10 mouse cellular contexts compared by ENCODE assay signal in the genomic region with DNA sequence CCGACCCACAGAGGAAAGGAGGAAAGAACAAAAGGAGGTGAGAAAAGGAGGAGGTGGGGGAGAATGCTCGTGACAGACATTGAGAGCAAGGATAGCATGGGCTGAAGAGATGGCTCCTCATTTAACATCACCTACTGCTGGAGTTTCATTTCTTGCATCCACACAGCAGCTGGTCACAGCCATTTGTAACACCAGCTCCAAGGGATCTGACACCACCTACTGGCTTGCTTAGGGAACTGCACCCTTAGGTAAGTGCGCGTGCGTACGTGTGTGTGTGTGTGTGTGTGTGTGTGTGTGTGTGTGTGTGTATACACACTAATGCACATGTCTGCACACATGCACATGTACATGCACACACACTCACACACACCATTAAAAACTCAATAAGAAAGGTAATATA. TPM values are rescaled to one million over a fixed set of nuclear protein-coding genes. Genes with fewer than 3 reads are reported as not detected.
DNase-seq lines count a peak whose midpoint lies in the region; ATAC-seq and TF ChIP-seq lines count a peak whose summit lies in the region.
"Had no signal": no experiment of that assay in that cellular context is flagged by ENCODE, and none has a peak within 500 bp of the region (broad histone marks: within the 10 kb centered on the region; RNA-seq: fewer than 3 reads in every experiment).

No protein-coding gene starts in this region.

- no peak for ATAC-seq in liver, embryonic 12.5 days
- ATAC-seq: forebrain, embryonic 13.5 days had no signal

- WGBS in liver, embryonic 12.5 days (ENCODE audit: insufficient replicate concordance): 63% methylated on average over 6 of the region's 6 CpGs

- H3K4me1 ChIP-seq in liver, embryonic 12.5 days: 0 out of 2 replicates have a peak, but pooled peaks cover 3% of the 10 kb centered on the region
- H3K4me1 ChIP-seq in ES-E14 (ENCODE audit: control insufficient read depth in 2 of 2, insufficient read depth in 2 of 2, low read length in 2 of 2, poor library complexity in 1 of 2): no peaks in the 10 kb centered on the region
- H3K4me1 ChIP-seq in cortical plate, adult 2 months (ENCODE audit: control insufficient read depth, insufficient read depth, low read length): no peaks in the 10 kb centered on the region
- H3K4me1 ChIP-seq: hindbrain, embryonic 10.5 days had no signal

- peak; percentile 24 for DNase-seq in liver
- peak; percentile 42 for DNase-seq in ES-E14 (ENCODE audit: low read depth, low spot score)
- peak; percentile 25 for DNase-seq in retina, embryonic 14.5 days (ENCODE audit: low spot score)
- DNase-seq in right cerebral cortex, postnatal 36 days (ENCODE audit: low spot score in 2 of 2): no peak
- no peak for DNase-seq in gastrocnemius, postnatal 25 days

- no peak overlapping the region for H3K27ac ChIP-seq in liver, embryonic 12.5 days
- H3K27ac ChIP-seq in ES-E14 (ENCODE audit: insufficient read depth, low read depth, low read length, poor library complexity, severe bottlenecking): no peak overlapping the region
- H3K27ac ChIP-seq in cortical plate, adult 2 months (ENCODE audit: insufficient read depth, low read length): no peak overlapping the region
- H3K27ac ChIP-seq: forebrain, embryonic 13.5 days; hindbrain, embryonic 10.5 days had no signal

- peak; percentile 45 for TF ChIP-seq CTCF in cortical plate, adult 2 months (IDR thresholded peaks at IDR 0.05; ENCODE audit: extremely low read depth, insufficient read depth, low read length)

- in situ Hi-C loops in ES-E14 (cut with MboI; ENCODE audit: low sequenced_read_pairs in 2 of 2, unreplicated experiment in 2 of 2): no loop called here

- no peaks in the 10 kb centered on the region for H3K36me3 ChIP-seq in liver, embryonic 12.5 days
- no peaks in the 10 kb centered on the region for H3K36me3 ChIP-seq in ES-E14 (ENCODE audit: control insufficient read depth, insufficient read depth, low read length, poor library complexity, severe bottlenecking)
- H3K36me3 ChIP-seq: hindbrain, embryonic 10.5 days had no signal

- peaks cover 10% of the 10 kb centered on the region for H3K27me3 ChIP-seq in liver, embryonic 12.5 days (replicated peaks)
- H3K27me3 ChIP-seq: forebrain, embryonic 13.5 days had no signal

- no peak overlapping the region for H3K4me3 ChIP-seq in liver, embryonic 12.5 days
- H3K4me3 ChIP-seq in ES-E14 (ENCODE audit: insufficient read depth in 1 of 2, low read depth in 1 of 2, low read length in 2 of 2, poor library complexity in 1 of 2, severe bottlenecking in 1 of 2): no peak overlapping the region
- no peak overlapping the region for H3K4me3 ChIP-seq in cortical plate, adult 2 months (ENCODE audit: insufficient read depth, low read length)
- H3K4me3 ChIP-seq: forebrain, embryonic 13.5 days; hindbrain, embryonic 10.5 days had no signal

- H3K9ac ChIP-seq in liver, embryonic 12.5 days: no peak overlapping the region
- no peak overlapping the region for H3K9ac ChIP-seq in ES-E14 (ENCODE audit: insufficient read depth, low read depth, low read length, poor library complexity, severe bottlenecking)
- H3K9ac ChIP-seq: forebrain, embryonic 13.5 days had no signal

- H3K4me2 ChIP-seq in liver, embryonic 12.5 days: no peak overlapping the region
- H3K4me2 ChIP-seq: forebrain, embryonic 13.5 days had no signal

- no peak for TF ChIP-seq POLR2A in cortical plate, adult 2 months (IDR thresholded peaks at IDR 0.05; ENCODE audit: extremely low read depth, insufficient read depth, low read length)

- no peaks in the 10 kb centered on the region for H3K9me3 ChIP-seq in liver, embryonic 12.5 days (replicated peaks)
- no peaks in the 10 kb centered on the region for H3K9me3 ChIP-seq in ES-E14 (ENCODE audit: control insufficient read depth, insufficient read depth, low read depth, low read length)
- H3K9me3 ChIP-seq: forebrain, embryonic 13.5 days; hindbrain, embryonic 10.5 days had no signal

TF ChIP-seq in ES-E14, 5 proteins besides CTCF, POLR2A, EP300 and RAD21:
- no peak for TF ChIP-seq ZC3H11A (IDR thresholded peaks at IDR 0.05; ENCODE audit: borderline replicate concordance, low read depth, low read length)
- TF ChIP-seq HCFC1 (IDR thresholded peaks at IDR 0.05; ENCODE audit: borderline replicate concordance, insufficient read depth, low read length): no peak
- no peak for TF ChIP-seq MAFK (IDR thresholded peaks at IDR 0.05; ENCODE audit: insufficient read depth, low read depth, low read length)
- no peak for TF ChIP-seq ZNF384 (IDR thresholded peaks at IDR 0.05; ENCODE audit: low read depth, low read length)
- no peak for TF ChIP-seq CHD2 (IDR thresholded peaks at IDR 0.05; ENCODE audit: low read depth, low read length)

RNA-seq across cellular contexts. Expression of a gene that starts 20.8 kb away (rescaled TPM):
- 4.4 TPM in 2 replicates for polyA plus RNA-seq in liver, embryonic 12.5 days (2016; fragmentation: Nextera tagmentation; extraction: Ambion mirVana)
- total RNA-seq in ES-E14 (2012; rRNA removed): 0.85 and 0.94 TPM in 2 replicates
- 1.0 and 1.3 TPM in 2 replicates for polyA plus RNA-seq in cortical plate, adult 2 months (2012; rRNA removed)
- total RNA-seq in gastrocnemius, postnatal 25 days (2021): 1 to 10 TPM; 4.8 to 5.9 TPM
- total RNA-seq: megakaryocyte-erythroid progenitor cell, adult 5-6 weeks had no signal

Comparison
In these comparisons a context has a peak if more than half of its experiments do, and no peak if none do; other contexts are left out.
1. DNase-seq: peak in liver (single experiment), ES-E14 (single experiment) and retina, embryonic 14.5 days (single experiment); none in right cerebral cortex, postnatal 36 days (0 of 2) and gastrocnemius, postnatal 25 days (single experiment).